Mouse (Mus musculus) adrenal gland, postnatal 10 days (tissue): ENCODE measurements at regions not wholly inside any gene's neighbourhood (a gene's known extent, or its start where the extent isn't known, plus 50 kb on each side); places are given as distances from the start of the nearest gene placed in this dataset.
"Not testable (repeated sequence)": the region's sequence is repeated elsewhere in the genome, so short reads cannot be mapped to it uniquely, and the experiment has no call there.

Source experiments
- DNase-seq: peaks from one replicate; pipeline ENCODE4 v3.0.0; 2021; ENCODE audit warnings: mixed read lengths

GRCm38 (mm10) chr1:42542846-42543549, 152.6 kb upstream of the Pou3f3 start:
- no peak for DNase-seq

DNA sequence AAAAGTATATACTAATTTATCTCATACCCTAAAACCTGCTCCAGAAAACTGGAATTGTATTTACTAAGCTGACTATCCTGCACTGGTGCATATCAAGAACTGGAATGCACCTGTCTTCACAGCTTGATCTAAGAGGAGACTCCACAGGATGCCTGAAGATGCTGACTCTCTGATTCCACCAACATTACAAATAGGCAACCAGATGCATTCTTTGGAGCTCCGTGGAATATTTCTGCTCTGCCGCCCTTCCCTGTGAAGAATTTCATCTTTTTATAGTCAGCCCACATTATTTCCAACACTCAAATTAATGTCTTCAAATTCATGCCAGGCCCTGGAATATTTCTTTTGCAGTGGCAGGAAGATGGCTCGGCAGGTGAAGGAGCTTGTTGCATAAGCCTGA, 148.7 kb upstream of the Pou3f3 start:
- DNase-seq = no peak

DNA sequence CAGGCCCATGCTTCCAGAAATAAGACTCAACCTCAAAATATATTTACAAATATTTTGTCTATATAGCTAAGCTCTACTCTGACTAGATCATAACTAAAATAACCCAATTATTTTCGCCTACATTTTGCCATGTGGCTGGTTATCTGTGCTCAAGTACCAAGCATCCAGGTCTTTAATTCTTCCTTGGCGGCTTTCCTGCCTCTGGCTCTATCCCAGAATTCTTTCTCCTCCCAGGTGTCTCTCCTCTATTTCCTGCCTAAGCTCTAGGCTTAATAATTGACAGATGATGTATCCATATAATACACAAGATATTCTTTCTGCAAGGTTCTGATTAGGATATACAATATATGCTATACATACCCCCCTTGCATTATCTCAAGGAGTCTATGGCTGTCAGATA, 138.3 kb upstream of the Pou3f3 start:
- no peak for DNase-seq

GRCm38 (mm10) chr1:42567640-42568039, 127.9 kb upstream of the Pou3f3 start:
- DNase-seq = no peak

- no peak for DNase-seq
Measured at GRCm38 (mm10) chr1:42585191-42585590, 110.4 kb upstream of the Pou3f3 start.

DNA sequence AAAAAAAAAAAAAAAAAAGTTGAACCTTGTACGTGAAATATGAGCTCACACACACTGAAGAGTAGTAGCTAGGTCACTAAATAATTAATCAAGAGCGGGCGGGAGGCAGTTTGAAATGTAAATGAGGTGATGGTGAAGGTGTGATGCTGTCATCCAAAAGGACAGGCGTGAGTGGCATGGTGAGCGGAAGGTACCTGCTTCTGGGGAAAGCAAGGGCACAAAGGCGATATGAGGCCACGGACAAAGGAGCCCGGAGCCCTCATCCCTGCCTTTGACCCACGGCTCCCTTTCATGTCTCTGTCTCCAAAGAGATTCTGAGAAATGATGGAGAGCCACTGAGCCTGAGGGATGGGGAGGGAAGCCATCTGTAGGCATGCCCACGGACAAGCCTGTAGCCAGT, 107.1 kb upstream of the Pou3f3 start:
- DNase-seq = no peak

DNA sequence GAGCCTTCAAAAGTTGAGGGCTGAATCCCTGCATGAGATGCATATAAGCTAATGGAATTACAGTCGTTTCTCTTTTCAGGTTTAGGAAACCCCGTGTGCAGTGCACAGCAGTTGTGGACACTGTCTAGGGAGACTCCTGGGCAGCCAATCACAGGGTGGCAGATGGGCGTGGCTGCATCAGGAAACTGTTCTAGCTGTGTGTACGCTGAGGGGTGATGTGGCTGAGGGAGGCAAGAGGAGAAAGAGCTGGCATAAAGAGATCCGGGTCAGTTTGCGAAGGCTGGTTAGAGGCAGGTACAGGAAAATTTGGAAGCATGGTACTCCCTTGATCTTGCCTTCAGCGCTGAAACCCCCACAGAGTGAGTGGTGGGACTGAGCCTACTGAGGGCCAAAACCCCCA, 106.1 kb upstream of the Pou3f3 start:
- DNase-seq = no peak

DNA sequence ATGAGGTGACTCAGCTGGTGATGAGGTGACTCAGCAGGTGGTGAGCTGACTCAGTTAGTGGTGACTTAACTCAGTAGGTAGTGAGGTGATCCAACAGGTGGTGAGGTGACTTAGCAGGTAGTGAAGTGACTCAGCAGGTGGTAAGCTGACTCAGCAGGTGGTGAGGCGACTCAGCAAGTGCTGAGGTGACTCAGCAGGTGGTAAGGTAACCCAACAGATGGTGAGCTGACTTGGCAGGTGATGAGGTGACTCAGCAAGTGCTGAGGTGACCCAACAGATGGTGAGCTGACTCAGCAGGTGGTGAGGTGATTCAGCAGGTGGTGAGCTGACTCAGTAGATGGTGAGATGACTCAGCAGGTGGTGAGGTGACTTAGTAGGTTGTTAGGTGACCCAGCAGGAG, 103.7 kb upstream of the Pou3f3 start:
- DNase-seq = no peak

- no peak for DNase-seq
Measured at GRCm38 (mm10) chr1:42597065-42597464, 98.5 kb upstream of the Pou3f3 start.

GRCm38 (mm10) chr1:42599238-42599637, 96.3 kb upstream of the Pou3f3 start:
- no peak for DNase-seq

DNA sequence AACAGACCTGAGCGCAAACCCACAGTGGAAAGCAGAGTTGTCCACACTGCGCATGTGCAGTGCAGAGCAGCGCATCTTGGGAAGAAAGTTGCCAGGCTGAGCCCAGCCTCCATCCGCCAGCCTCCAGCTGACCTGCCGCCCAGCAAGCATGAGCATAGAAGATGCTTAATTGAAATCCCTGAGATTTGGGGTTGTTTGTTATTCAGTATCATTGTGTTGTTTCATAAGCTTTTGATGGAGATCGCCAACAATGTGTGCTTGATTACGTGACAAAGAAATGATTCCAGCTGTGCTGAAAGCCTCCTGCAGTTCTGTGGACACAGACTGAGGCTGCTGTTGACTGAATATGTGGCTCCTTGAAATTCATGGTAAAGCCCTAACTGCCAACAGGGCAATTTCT, 89.3 kb upstream of the Pou3f3 start:
- DNase-seq = no peak

- not testable (repeated sequence) for DNase-seq
Measured at GRCm38 (mm10) chr1:42607466-42608043, 88.0 kb upstream of the Pou3f3 start.

GRCm38 (mm10) chr1:42623766-42624165, 71.8 kb upstream of the Pou3f3 start:
- no peak for DNase-seq

DNA sequence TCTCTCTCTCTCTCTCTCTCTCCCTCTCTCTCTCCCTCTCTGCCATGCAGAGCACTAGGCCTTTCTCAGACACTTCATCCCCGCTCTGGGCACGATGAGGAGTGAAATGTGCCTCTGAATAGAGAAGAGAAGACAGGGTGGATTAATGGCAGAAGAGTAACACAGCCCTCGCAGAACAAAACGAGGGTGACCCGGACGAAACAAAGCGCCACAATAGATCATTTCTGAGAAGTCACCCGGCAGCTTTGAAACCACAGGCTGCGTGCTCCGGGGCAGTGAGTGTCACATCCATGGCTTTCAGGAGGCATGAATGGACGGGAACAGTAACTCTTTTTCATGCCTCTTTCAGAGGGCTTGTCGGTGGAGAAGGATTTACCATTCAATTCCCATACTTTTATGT, 66.8 kb upstream of the Pou3f3 start:
- DNase-seq = no peak

DNA sequence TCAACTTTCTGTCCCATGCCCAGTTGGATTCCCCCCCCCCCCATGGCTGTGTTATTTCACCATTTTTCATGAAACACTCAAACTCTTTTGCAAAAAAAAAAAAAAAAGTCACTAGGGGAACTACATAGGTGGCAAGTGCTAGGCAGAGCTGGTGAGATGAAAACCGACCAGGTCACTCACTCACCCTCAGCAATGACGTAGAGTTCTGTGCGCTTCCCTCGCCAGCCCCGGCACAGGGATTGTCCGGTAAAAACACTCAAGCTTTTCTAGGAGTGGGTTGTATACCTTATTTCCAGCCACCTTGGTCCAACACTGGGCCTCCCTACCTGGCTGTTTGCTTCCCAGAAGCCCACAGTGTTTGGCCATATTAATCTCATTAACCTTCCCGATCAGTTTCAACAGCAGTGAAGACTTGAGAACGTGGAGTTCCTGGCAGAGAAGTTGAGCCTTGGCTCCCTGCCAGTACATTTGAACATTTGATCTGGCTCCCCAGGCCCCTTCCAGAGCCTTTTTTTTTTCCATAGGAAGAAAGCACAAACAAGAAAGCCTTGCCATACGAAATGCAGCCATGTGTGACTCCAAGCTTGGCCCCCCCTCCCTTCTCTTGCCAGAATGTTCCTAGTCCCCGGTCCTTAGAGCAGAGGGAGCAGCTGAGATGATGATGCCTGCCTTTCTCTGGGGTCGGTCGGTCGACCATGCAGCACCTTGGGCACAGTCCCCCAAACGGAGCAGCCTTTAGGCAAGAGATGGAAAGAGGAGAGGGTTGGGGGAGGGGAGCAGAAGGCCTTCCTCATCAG, 65.9 kb upstream of the Pou3f3 start:
- peak; percentile 4 for DNase-seq

- no peak for DNase-seq
Measured at GRCm38 (mm10) chr1:42632286-42632685, 63.3 kb upstream of the Pou3f3 start.

DNA sequence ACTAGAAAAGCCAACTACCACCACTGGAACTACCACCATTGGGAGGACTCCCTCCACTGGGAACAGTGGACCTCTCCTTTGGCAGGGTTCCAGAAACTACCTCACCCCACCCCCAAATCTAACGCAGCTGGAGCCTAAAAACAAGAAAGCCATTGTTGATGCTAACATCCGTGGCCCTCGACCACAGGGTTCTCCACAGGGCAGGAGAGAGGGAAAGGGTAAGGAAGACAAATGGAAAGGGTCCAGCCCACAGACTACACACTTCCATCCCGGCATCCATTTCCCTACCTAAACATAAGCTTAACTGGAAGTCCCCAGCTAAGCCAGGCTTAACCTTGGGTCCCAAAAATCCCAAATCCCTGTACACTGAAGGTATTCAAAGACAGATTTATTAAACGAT, 59.0 kb upstream of the Pou3f3 start:
- DNase-seq = no peak
